15 mouse cellular contexts compared by ENCODE assay signal in genomic region chr4:124526362-124526761, GRCm38 (mm10).
A peak's percentile ranks its signal among the peaks of the same experiment; 100 is the strongest.
DNase-seq lines count a peak whose midpoint lies in the region; ATAC-seq and TF ChIP-seq lines count a peak whose summit lies in the region.
"Had no signal": no experiment of that assay in that cellular context is flagged by ENCODE, and none has a peak within 500 bp of the region (broad histone marks: within the 10 kb centered on the region; RNA-seq: fewer than 3 reads in every experiment).

No protein-coding gene starts in this region.

- peak; percentile 6 to 24 for DNase-seq in heart, adult 2 months
- DNase-seq in heart, postnatal 4 days, result no peak
- no peak for DNase-seq in lung, postnatal 25 days (ENCODE audit: low spot score)
- peak; percentile 74 to 79 for DNase-seq in kidney, postnatal 4 days
- no peak for DNase-seq in layer of hippocampus, adult 9-11 months
- no peak for DNase-seq in embryo, embryonic 10 days (ENCODE audit: low spot score)
- no peak for DNase-seq in Muller cell, postnatal 12 days (ENCODE audit: inconsistent ontology term)
- DNase-seq: cerebellum, postnatal 25 days; gastrocnemius, postnatal 14 days; left cerebral cortex, postnatal 4 days; thymus, postnatal 14 days had no signal

- no peaks in the 10 kb centered on the region for H3K4me1 ChIP-seq in heart, adult 2 months (ENCODE audit: control insufficient read depth, insufficient read depth, low read length)
- peaks cover 13% of the 10 kb centered on the region; the same call in 1 of the 2 replicates for H3K4me1 ChIP-seq in lung, embryonic 15.5 days
- H3K4me1 ChIP-seq: embryonic facial prominence, embryonic 12.5 days; heart, embryonic 10.5 days had no signal

- no peak for TF ChIP-seq EP300 in heart, adult 2 months (IDR thresholded peaks at IDR 0.05; ENCODE audit: insufficient read depth, low read depth, low read length)

- no peak for TF ChIP-seq POLR2A in heart, adult 2 months (IDR thresholded peaks at IDR 0.05; ENCODE audit: insufficient read depth, low read depth, low read length)

- H3K27ac ChIP-seq in heart, adult 2 months, result no peak overlapping the region
- no peak overlapping the region for H3K27ac ChIP-seq in lung, embryonic 15.5 days
- H3K27ac ChIP-seq: embryonic facial prominence, embryonic 12.5 days; heart, embryonic 10.5 days; hindbrain, embryonic 12.5 days had no signal

- no peaks in the 10 kb centered on the region for H3K9me3 ChIP-seq in lung, embryonic 15.5 days
- H3K9me3 ChIP-seq: embryonic facial prominence, embryonic 12.5 days; heart, embryonic 10.5 days; hindbrain, embryonic 12.5 days had no signal

- peak; percentile 40; the same call in 1 of the 2 replicates for ATAC-seq in lung, embryonic 15.5 days (ENCODE audit: borderline replicate concordance, extremely low read depth, low FRiP score, low TSS enrichment)

- H3K36me3 ChIP-seq in heart, adult 2 months (ENCODE audit: control insufficient read depth, insufficient read depth, low read length), result no peaks in the 10 kb centered on the region
- H3K36me3 ChIP-seq in lung, embryonic 15.5 days, result no peaks in the 10 kb centered on the region
- H3K36me3 ChIP-seq: embryonic facial prominence, embryonic 12.5 days; heart, embryonic 10.5 days; hindbrain, embryonic 12.5 days had no signal

- TF ChIP-seq CTCF in heart, adult 2 months (IDR thresholded peaks at IDR 0.05), result no peak

- no peaks in the 10 kb centered on the region for H3K79me2 ChIP-seq in heart, adult 2 months (replicated peaks; ENCODE audit: control insufficient read depth, insufficient read depth, low read length)

- 75% methylated on average over 9 of the region's 9 CpGs for WGBS in heart, adult 2 months
- WGBS in lung, embryonic 15.5 days, result 33% methylated on average over 9 of the region's 9 CpGs

- H3K27me3 ChIP-seq in heart, adult 2 months (ENCODE audit: control insufficient read depth, insufficient read depth, low read length), result no peaks in the 10 kb centered on the region
- peaks cover 29% of the 10 kb centered on the region for H3K27me3 ChIP-seq in lung, embryonic 15.5 days

- no peak overlapping the region for H3K9ac ChIP-seq in heart, adult 2 months (ENCODE audit: low read depth, low read length)
- H3K9ac ChIP-seq in lung, embryonic 15.5 days, result no peak overlapping the region
- H3K9ac ChIP-seq: embryonic facial prominence, embryonic 12.5 days; hindbrain, embryonic 12.5 days had no signal

- intact Hi-C loops in heart, adult 2 months (cut with DNase I), result no loop called here

- no peak overlapping the region for H3K4me3 ChIP-seq in heart, adult 2 months
- H3K4me3 ChIP-seq in lung, embryonic 15.5 days, result no peak overlapping the region
- H3K4me3 ChIP-seq: embryonic facial prominence, embryonic 12.5 days; heart, embryonic 10.5 days; hindbrain, embryonic 12.5 days had no signal

- no peak overlapping the region for H3K4me2 ChIP-seq in lung, embryonic 15.5 days
- H3K4me2 ChIP-seq: embryonic facial prominence, embryonic 12.5 days; hindbrain, embryonic 12.5 days had no signal

Comparison
In these comparisons a context has a peak if more than half of its experiments do, and no peak if none do; other contexts are left out.
1. DNase-seq: peak in heart, adult 2 months (2 of 2) and kidney, postnatal 4 days (2 of 2); none in heart, postnatal 4 days (single experiment), lung, postnatal 25 days (single experiment), layer of hippocampus, adult 9-11 months (single experiment), embryo, embryonic 10 days (single experiment) and Muller cell, postnatal 12 days (single experiment).